Mouse (Mus musculus) gastrocnemius, adult 8-10 months (tissue): ENCODE measurements around the gene Tssk4. TPM values are rescaled to one million over a fixed set of nuclear protein-coding genes. Genes with fewer than 3 reads are reported as not detected.

Source experiments
- total RNA-seq, 4 experiments: library from RNA; stranded (reverse); gene quantifications; 2 replicates each; pipeline ENCODE4 v1.2.4; 2022

Tssk4 gene
- total RNA-seq, 4 experiments from 2014 or later, result 0.22 to 0.29 TPM; not detected in 2

Other genes starting within 250 kb of the Tssk4 start
- 10 to 100 TPM; 22.2 to 45.2 (median 34.7) TPM for gene Dhrs4, start 171.4 kb upstream of the Tssk4 start, total RNA-seq
- under 1 TPM; 0.38 to 0.40 (median 0.39) TPM for gene Carmil3, start 159.5 kb upstream of the Tssk4 start, total RNA-seq
- gene Cpne6, start 139.7 kb upstream of the Tssk4 start, total RNA-seq, result not detected
- not detected for gene Nrl, start 125.2 kb upstream of the Tssk4 start, total RNA-seq
- gene Pck2, start 109.9 kb upstream of the Tssk4 start, total RNA-seq, result 1 to 10 TPM; 2.0 to 3.7 (median 2.5) TPM
- 100 to 1,000 TPM; 135 to 147 (median 143) TPM for gene Dcaf11, start 90.2 kb upstream of the Tssk4 start, total RNA-seq
- gene A730061H03Rik, start 89.8 kb upstream of the Tssk4 start, total RNA-seq, result not detected
- gene Fitm1, start 74.6 kb upstream of the Tssk4 start, total RNA-seq, result 100 to 1,000 TPM; 275 to 317 (median 288) TPM
- 10 to 100 TPM; 63.4 to 78.7 (median 78.0) TPM for gene Psme1, start 72.1 kb upstream of the Tssk4 start, total RNA-seq
- gene Emc9, start 64.9 kb upstream of the Tssk4 start, total RNA-seq, result 10 to 100 TPM; 30.6 to 41.6 (median 37.6) TPM
- gene Psme2, start 59.1 kb upstream of the Tssk4 start, total RNA-seq, result 10 to 100 TPM; 50.9 to 72.8 (median 62.7) TPM
- gene Rnf31, start 58.5 kb upstream of the Tssk4 start, total RNA-seq, result 10 to 100 TPM; 14.8 to 18.7 (median 16.6) TPM
- gene Irf9, start 46.6 kb upstream of the Tssk4 start, total RNA-seq, result 1 to 10 TPM; 2.4 to 3.0 (median 2.5) TPM
- gene Rec8, start 32.1 kb upstream of the Tssk4 start, total RNA-seq, result not detected
- 10 to 100 TPM; 80.2 to 99.8 (median 88.9) TPM for gene Ipo4, start 14.2 kb upstream of the Tssk4 start, total RNA-seq
- gene Gm49378, start 12.3 kb upstream of the Tssk4 start, total RNA-seq, result 1 to 10 TPM in 3 of 4 experiments, under 1 TPM in 1; 0.67 to 1.6 (median 1.5) TPM
- gene Tm9sf1, start 6.4 kb upstream of the Tssk4 start, total RNA-seq, result 10 to 100 TPM; 15.6 to 18.3 (median 17.1) TPM
- 10 to 100 TPM; 18.0 to 23.1 (median 20.7) TPM for gene Mdp1, start 10.3 kb downstream of the Tssk4 start, total RNA-seq
- 1 to 10 TPM; 1.6 to 2.4 (median 1.8) TPM for gene Gmpr2, start 21.8 kb downstream of the Tssk4 start, total RNA-seq
- 100 to 1,000 TPM; 192 to 208 (median 201) TPM for gene Nedd8, start 21.9 kb downstream of the Tssk4 start, total RNA-seq
- 10 to 100 TPM; 13.0 to 17.4 (median 14.6) TPM for gene Tinf2, start 31.6 kb downstream of the Tssk4 start, total RNA-seq
- under 1 TPM in 3 of 4 experiments, not detected in 1; 0.09 to 0.12 (median 0.11) TPM for gene Tgm1, start 63.7 kb downstream of the Tssk4 start, total RNA-seq
- gene Rabggta, start 72.1 kb downstream of the Tssk4 start, total RNA-seq, result 10 to 100 TPM in 2 of 4 experiments, 1 to 10 TPM in 2; 9.4 to 13.2 (median 11.0) TPM
- 10 to 100 TPM; 26.4 to 37.6 (median 31.6) TPM for gene Dhrs1, start 95.5 kb downstream of the Tssk4 start, total RNA-seq
- 10 to 100 TPM in 2 of 4 experiments, 1 to 10 TPM in 2; 9.4 to 14.8 (median 10.1) TPM for gene Nop9, start 95.5 kb downstream of the Tssk4 start, total RNA-seq
- gene Cideb, start 108.3 kb downstream of the Tssk4 start, total RNA-seq, result not detected
- gene Ltb4r2, start 111.2 kb downstream of the Tssk4 start, total RNA-seq, result not detected
- gene Ltb4r1, start 115.8 kb downstream of the Tssk4 start, total RNA-seq, result under 1 TPM in 1 of 4 experiments, not detected in 3; 0.27 TPM
- 1 to 10 TPM; 3.4 to 7.1 (median 3.6) TPM for gene Adcy4, start 133.9 kb downstream of the Tssk4 start, total RNA-seq
- gene Ripk3, start 138.7 kb downstream of the Tssk4 start, total RNA-seq, result 1 to 10 TPM in 3 of 4 experiments, not detected in 1; 1.0 to 1.3 (median 1.3) TPM
- gene Nfatc4, start 173.0 kb downstream of the Tssk4 start, total RNA-seq, result 1 to 10 TPM; 1.9 to 3.3 (median 2.5) TPM
- gene Nynrin, start 203.8 kb downstream of the Tssk4 start, total RNA-seq, result 1 to 10 TPM; 1.2 to 3.6 (median 1.9) TPM
- gene Cbln3, start 234.2 kb downstream of the Tssk4 start, total RNA-seq, result not detected
- gene Khnyn, start 234.8 kb downstream of the Tssk4 start, total RNA-seq, result 1 to 10 TPM; 4.4 to 6.3 (median 4.9) TPM